Mouse (Mus musculus) cerebellum, postnatal 25 days (tissue): Measurements from ENCODE around the gene Mpped1.

Source experiments
- DNase-seq, 2 experiments: peaks; one replicate each; pipeline ENCODE4 v3.0.0; 2021; ENCODE audit warnings: mixed read lengths in 2 of 2

Mpped1 gene

DNA sequence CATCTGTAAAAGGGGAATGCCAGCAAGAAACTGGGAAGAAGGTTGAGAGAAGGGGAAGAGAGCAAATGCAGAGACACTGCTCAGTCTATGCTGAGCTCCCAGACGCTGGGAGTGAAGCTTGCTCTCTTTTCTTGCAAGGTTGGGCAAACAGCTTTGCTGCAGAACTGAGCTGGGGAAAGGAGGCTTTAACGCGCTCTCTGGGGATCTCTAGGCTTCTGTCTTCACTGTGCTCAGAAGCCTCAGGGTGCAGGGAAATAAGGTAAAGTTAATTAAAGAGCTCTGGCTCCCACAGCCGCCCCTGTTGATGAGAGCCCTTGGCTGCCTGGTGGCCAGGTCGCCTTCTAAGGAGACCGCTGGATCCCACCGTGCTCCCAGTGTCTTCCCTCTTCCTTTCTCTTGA is 17.7 kb downstream of the Mpped1 start:
- DNase-seq, result no peak

- no peak for DNase-seq
These were observed 19.7 kb downstream of the Mpped1 start for GRCm38 (mm10) chr15:83798964-83799363.

DNA sequence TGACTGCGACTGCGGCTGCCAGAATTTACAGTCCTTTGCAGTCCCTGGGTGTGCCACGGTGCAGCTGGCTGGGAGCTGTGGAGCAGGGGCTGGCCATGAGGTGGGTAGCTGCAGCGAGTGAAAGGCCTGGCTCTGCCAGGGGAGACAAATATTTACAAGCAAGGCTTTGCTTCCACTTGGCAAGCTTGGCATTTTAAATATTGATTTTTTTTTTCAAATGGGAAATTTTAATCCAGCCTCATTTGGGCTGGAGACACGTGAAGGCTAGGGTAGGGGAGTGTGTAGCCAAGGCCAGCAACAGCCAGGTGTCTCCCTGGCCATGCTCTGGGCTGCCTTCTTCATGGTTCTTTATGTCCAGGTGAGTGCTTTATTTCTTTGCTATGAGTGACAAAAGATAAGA is 21.7 kb downstream of the Mpped1 start:
- no peak for DNase-seq

GRCm38 (mm10) chr15:83814106-83814505 is 34.8 kb downstream of the Mpped1 start:
- no peak for DNase-seq

GRCm38 (mm10) chr15:83828011-83828410 is 48.7 kb downstream of the Mpped1 start:
- peak; percentile 41 to 63 for DNase-seq

GRCm38 (mm10) chr15:83829226-83829625 is 50.0 kb downstream of the Mpped1 start:
- DNase-seq, result no peak

DNA sequence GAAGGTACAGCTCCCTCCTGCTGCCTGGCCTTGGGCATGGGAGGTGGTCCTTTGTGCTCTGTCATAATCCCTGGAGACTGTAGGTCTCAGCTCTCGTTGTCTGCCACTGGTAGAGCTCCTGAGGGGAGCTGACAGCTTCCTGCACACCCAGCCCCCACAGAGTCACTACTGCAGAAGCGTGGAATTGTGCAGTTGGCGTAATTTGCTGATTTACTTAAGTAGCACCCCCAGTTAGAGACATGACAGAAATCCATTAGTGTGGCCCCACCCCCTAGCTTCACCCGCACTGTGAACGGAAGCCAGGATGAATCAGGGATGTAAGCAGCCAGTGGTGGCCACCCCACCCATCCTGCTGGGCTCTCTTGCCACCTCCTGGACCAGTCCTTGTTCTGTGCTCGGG is 53.0 kb downstream of the Mpped1 start:
- DNase-seq, result no peak

DNA sequence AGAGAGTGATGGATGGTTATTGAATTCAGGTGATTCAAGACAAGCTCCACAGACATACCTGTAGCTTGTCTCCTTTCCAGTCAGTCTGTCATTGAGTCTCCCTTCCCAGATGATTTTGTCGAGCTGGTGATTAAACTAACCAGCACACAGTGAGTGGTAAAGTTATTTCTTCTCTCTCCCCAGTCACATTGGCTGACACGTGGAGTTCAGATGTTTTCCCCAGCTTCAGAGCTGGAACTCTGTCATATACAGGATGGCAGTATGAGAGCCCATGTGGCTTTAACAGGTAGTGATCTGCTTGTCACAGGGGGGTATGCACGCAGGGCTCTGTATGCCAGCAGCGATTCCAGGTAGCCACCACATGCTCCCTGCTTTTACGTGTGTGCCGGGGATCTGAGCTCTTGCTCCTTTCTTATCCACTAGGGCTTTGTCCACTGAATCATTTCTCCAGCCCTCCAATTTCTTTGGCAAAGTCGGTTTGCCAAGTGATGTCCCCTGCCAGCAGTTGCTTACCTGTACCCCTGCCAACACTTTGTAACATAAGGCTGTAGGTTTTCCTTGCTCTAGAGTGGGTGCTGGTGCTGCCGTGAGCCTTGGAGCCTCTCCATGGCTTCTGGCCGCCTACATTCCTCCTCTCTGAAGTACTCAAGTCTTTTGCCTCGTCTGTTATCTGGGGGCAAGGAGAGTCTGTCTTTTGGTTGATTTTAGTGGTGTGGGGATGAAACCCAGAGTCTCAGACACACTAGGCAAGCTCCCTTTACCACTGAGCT is 61.9 kb downstream of the Mpped1 start:
- DNase-seq, result no peak

- DNase-seq, result no peak
These were observed 63.2 kb downstream of the Mpped1 start for GRCm38 (mm10) chr15:83842419-83842818.

DNA sequence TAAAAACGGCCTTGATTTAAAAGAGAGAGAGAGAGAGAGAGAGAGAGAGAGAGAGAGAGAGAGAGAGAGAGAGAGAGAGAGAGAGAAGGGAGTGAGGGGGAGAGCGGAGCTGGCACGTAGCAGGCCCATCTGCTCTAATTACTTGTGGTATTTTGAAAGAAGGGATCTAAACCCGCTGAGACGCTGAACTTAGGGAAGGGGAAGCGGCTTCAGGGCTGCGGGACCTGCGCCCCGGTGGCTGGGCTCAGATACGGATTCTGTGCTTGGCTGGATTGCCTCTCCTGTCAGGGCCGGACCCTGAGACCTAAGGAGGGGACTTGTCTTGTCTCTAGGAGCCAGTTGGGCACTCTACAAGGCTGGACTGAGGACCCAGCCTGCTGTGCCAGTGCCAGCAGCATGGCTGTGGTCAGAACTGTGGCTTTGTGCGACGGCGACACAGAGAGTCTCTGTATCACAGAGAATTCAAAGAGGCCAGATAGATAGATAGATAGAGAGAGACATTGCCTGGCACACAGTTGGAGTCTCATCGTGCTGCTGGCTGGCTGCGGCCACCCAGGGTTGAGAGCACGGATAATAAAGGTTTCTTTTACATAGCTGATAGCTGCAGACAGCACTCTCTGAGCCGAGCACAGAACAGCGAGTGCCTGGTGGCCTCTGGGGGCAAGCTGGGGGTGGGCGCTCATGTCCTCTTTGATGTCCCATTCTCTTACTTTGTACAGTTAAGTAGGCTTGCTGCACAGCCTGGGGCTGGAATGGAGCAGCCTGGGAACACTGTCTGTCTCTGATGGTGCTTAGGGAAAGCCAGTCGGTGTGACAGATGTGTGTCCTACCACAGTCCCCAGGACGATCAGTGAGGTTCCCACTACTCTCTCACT is 63.9 kb downstream of the Mpped1 start:
- no peak for DNase-seq

DNA sequence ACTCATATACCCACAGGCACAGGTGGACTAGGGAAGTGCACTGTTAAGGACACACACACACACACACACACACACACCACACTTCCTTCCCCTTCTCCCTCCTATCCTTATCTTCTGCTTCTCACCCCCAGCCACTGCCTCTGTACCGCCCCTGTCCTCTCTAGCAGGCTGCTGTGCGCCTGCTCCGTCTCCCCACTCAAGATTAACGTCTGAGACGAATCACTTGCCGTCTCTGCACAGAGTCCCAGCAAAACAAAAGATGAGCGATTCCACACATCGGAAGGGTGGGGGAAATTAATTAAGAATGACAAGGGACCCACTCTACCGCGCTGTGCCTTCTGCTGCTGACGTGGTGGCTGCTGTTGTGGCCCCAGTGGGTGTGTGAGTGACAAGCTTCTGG is 66.5 kb downstream of the Mpped1 start:
- DNase-seq, result no peak

DNA sequence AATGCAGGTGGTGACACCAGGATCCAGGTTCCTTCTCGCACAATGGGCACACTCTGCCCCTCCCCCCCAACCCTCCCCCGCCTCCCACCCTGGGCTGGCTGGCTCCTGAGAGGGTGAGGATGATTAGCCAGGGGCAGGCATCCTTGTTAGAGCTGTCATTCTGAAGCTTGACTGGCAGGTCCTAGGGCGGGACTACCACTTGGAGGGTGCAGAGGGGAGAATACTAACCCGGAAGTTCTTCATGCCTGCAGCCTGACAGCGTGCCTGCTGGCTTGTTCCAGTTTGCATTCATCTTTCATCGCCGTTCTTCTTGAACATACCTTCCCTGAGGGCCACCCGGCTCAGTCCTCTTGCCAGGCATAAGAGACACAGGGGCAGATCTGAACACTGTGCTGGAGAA is 67.3 kb downstream of the Mpped1 start:
- no peak for DNase-seq

GRCm38 (mm10) chr15:83847512-83847911 is 68.2 kb downstream of the Mpped1 start:
- DNase-seq, result no peak

DNA sequence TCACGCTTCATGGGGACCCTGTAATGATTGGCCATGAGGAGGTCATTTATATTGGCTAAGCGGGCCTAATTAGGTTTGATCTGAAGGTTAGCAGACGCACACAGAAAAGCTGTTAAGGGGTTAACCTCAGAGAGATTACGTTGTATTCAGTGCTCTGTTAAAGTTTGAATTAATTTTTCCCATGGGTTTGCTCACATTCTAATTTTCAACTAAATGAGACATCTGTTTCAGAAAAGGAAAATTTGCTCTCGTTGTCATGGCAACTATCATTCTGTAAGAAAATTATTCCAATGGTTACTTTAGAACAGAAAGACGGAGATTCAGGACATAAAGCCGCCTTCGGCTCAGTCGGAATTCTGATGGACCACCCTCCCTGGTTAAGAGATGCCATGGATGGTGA is 68.9 kb downstream of the Mpped1 start:
- no peak for DNase-seq

- DNase-seq, result no peak
These were observed 74.1 kb downstream of the Mpped1 start for GRCm38 (mm10) chr15:83853400-83853811.

DNA sequence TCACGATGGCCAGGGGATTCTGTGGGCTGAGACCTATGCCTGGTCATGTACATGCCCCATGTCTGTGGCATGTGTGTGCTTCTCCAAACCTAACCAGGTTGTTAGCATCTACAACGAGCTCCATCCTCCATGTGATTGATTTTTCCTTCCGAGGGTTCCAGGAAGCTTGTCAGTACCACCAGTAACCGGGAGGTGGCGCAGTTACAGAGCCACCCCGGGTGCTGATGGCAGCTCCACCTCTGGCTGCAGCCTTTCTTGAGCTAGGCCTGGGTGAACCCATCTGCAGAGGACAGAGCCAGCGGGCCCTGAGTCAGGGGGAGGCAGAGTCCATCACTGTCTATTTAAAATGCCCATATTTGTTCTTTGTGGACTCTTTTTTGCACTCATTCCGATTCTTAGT is 77.9 kb downstream of the Mpped1 start:
- DNase-seq, result peak; percentile 74 to 81

GRCm38 (mm10) chr15:83865626-83866025 is 86.4 kb downstream of the Mpped1 start:
- no peak for DNase-seq

- no peak for DNase-seq
These were observed 91.7 kb downstream of the Mpped1 start for GRCm38 (mm10) chr15:83870936-83871335.

GRCm38 (mm10) chr15:83877155-83877866 is 98.0 kb downstream of the Mpped1 start:
- DNase-seq, result no peak

DNA sequence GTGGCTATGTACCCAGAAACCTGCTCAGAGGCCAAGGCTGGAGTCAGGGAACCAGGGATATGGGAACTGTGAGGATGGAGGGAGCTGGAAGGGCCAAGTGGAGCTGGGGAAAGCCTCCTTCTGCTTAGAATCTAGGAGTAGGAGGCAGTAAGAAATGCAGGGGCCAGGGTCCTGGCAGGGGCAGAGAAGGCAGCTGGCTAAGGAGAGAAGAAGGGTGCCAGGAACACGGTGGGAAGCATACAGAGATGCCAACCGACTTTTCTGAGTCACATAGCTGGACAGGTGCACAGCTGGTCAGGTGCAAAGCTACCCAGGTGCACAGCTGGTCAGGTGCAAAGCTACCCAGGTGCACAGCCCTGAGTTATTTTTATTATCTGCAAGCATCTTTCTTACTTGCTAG is 98.6 kb downstream of the Mpped1 start:
- no peak for DNase-seq

DNA sequence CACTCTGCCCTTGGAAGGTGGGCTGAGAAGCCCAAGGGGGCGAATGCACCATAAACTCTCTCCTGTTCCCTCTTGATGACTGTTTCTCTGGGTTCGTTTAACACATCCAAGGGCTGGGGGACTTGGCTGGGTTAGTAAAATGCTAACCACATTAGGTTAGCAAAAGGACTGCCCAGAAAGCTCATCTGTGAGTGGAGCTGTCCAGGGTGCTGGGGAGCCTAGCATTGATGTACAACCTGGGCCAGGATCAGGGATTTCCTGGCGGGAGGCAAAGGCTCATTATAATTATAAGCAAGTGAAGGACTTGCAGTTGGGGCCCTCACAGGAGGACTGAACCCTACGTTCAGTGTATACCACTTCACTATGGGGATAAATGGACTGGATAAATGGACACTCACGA is 100.6 kb downstream of the Mpped1 start:
- no peak for DNase-seq

DNA sequence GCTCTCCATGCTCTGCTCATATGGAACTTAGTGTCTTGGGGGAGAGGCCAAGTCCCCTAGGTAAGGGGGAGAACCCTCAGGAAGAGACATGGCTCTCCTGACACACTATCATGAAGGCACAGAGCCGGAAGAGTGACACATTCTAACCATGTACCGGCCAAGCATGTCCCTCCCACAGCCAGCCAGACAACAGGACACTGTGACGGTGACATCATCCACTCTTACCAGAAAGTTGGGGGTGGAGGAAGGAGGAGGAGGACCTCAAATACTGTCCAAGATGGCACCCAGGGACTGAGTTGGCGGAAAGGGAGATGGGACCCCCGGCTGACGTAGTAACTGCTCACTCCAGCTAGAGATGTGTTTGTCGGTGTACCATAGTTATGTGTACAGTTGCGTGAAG is 104.6 kb downstream of the Mpped1 start:
- no peak for DNase-seq

DNA sequence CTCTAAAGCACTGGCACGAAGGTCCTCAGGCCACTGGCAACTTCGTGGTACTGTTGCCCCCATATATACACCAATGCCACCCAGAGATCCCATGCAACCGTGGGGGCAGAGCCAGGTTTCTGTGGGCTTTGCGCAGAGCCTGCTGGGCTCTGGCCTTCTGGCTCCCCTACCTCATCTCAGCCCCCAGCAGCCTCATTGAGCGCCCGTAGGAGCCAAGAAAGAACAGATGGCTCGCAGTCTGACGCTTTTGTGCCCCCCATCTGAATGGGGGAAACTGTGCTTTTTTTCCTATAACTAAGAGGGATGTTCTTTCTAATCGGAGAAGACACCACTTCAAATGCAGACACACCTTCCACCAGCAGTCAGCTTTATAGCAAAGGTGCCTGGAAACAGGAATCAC is 105.0 kb downstream of the Mpped1 start:
- no peak for DNase-seq

- DNase-seq, result no peak
These were observed 113.6 kb downstream of the Mpped1 start for GRCm38 (mm10) chr15:83892871-83893270.
